Mouse (Mus musculus) midbrain, embryonic 16.5 days (tissue): Measurements from ENCODE around the gene Gpatch3. TPM values are rescaled to one million over a fixed set of nuclear protein-coding genes. Genes with fewer than 3 reads are reported as not detected.

ENCODE experiments used
- ATAC-seq: fragments of 200-750 bp; cut with Nextera tagmentation; 2 replicates; pipeline ENCODE4 v1.8.0; 2017; ENCODE audit warnings: moderate TSS enrichment
- H3K27ac ChIP-seq: fragments of 300-500 bp; sonication (generic); 2 replicates; pipeline ENCODE4 v1.5.1; 2014; ENCODE audit warnings: mild to moderate bottlenecking, low read length, mixed read lengths
- H3K27me3 ChIP-seq: fragments of 300-500 bp; sonication (generic); 2 replicates; pipeline ENCODE4 v1.6.1; 2014; ENCODE audit warnings: low read depth, low read length, mixed read lengths; ENCODE audit not compliant: control insufficient read depth, insufficient read depth
- H3K36me3 ChIP-seq: fragments of 300-500 bp; sonication (generic); 2 replicates; pipeline ENCODE4 v1.6.1; 2014; ENCODE audit warnings: mild to moderate bottlenecking, low read length, moderate library complexity, mixed read lengths; ENCODE audit not compliant: control insufficient read depth, insufficient read depth
- H3K4me1 ChIP-seq: fragments of 300-500 bp; sonication (generic); 2 replicates; pipeline ENCODE4 v1.6.1; 2014; ENCODE audit warnings: mild to moderate bottlenecking, low read length, mixed read lengths; ENCODE audit not compliant: control insufficient read depth, insufficient read depth
- H3K4me2 ChIP-seq: fragments of 300-500 bp; sonication (generic); 2 replicates; pipeline ENCODE4 v1.6.1; 2014; ENCODE audit warnings: mild to moderate bottlenecking, low read length, mixed read lengths
- H3K4me3 ChIP-seq: fragments of 300-500 bp; sonication (generic); 2 replicates; pipeline ENCODE4 v1.5.1; 2014; ENCODE audit warnings: low read depth, mild to moderate bottlenecking, low read length, moderate library complexity, mixed read lengths
- H3K9ac ChIP-seq: fragments of 300-500 bp; sonication (generic); 2 replicates; pipeline ENCODE4 v1.6.1; 2014; ENCODE audit warnings: low read depth, low read length, mixed read lengths
- H3K9me3 ChIP-seq: fragments of 300-500 bp; sonication (generic); replicated peaks from 2 replicates; pipeline ENCODE4 v1.6.1; 2014; ENCODE audit warnings: mild to moderate bottlenecking, low read length, mixed read lengths; ENCODE audit not compliant: control insufficient read depth, poor library complexity, severe bottlenecking
- WGBS: fragments of 180-500 bp; shearing (Covaris S2); extraction: QIAGEN DNeasy Blood & Tissue Kit; methylation state at CpG from one replicate; pipeline ENCODE4 v1.1.7; 2014; 5-methylcytosine and 5-hydroxymethylcytosine counted together
- polyA plus RNA-seq: library from polyadenylated mRNA; unstranded; fragments of >200 nt; fragmentation: Nextera tagmentation; extraction: Ambion mirVana; gene quantifications from 2 replicates; pipeline ENCODE4 v1.2.1, GENCODE M21; 2015

Gene Gpatch3
- polyA plus RNA-seq, 1 experiment from 2014 or later, result 6.5 TPM

DNA sequence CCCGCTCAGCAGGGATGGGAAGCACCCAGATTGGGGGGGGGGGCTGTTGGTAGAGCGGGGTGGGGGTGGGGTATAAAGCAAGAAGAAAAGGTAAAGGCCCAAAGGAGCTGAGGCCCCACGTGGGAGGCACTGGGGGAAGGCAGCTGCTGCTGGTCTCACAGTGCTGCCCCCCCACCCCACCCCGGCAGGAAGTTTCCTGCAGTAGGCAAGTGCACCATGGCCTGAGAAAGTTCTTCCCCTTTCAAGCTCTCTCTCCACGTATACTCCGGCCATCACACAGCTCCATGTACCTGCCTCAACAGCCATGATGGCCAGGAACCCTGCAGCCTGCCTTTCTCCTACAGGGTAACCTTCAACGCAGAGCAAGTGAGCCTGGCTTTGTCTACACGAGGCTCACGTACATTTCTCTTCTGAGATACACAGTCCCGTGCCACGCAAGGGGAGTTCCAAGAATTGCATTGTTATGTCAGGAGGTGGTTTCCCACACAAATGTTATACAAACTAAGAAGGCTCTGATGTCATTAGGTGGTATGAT lies 47.7 kb downstream of the Gpatch3 start:
- Histone ChIP-seq H3K36me3 (peaks cover 6% of the 10 kb centered on the region; the same call in 1 of the 2 replicates), H3K27me3 (no peaks in the 10 kb centered on the region), H3K9ac (no peak overlapping the region), H3K4me1 (no peaks in the 10 kb centered on the region), H3K4me2 (no peak overlapping the region), H3K4me3 (no peak overlapping the region), H3K9me3 (no peaks in the 10 kb centered on the region), H3K27ac (no peak overlapping the region)
- WGBS, result 87% methylated on average over 10 of the region's 11 CpGs
- no peak for ATAC-seq

DNA sequence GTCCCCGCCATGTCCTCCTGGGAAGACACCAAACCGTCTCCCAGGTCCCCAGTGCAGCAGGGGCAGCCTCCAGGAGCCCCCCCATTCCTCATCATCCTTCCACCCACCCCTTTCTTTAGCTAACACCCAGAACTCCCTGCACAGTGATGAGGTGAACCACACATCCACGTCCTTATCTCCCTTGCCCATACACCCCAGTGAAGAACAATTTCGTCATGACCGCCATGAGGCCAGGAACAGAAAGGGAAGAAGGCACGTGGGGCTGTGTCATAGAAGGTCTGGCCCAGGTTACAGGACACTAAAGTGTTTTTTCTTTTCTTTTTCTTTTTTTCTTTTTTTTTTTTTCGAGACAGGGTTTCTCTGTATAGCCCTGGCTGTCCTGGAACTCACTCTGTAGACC lies 50.3 kb downstream of the Gpatch3 start:
- no peak for ATAC-seq

DNA sequence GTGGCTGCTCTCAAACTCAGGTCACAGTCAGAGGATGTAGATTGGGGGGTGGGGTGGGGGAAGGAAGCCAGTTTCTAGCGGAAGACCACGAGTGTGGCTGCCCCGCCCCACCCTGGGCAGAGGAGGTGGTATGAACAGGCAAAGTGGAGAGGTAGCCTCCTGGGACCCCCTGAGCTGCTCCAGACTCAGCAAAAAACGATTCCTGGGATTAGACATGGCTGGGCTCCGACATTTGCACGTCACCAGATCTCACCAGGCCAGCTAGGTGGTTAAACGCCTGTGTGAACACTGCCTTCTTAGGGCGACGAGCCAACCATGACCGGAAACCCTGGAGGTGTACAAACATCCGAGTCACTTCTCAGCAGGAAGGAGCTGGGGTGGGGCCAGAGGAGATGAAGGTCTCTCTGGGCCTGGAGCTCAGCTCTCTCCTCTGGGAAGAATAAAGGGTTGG lies 51.1 kb downstream of the Gpatch3 start:
- peaks cover 5% of the 10 kb centered on the region for H3K4me1 ChIP-seq
- peaks cover 6% of the 10 kb centered on the region; the same call in 1 of the 2 replicates for H3K36me3 ChIP-seq
- WGBS, result 45% methylated on average over 11 of the region's 11 CpGs
- H3K9ac ChIP-seq, result no peak overlapping the region
- no peaks in the 10 kb centered on the region for H3K9me3 ChIP-seq
- no peaks in the 10 kb centered on the region for H3K27me3 ChIP-seq
- ATAC-seq, result no peak
- H3K4me3 ChIP-seq, result no peak overlapping the region
- no peak overlapping the region for H3K27ac ChIP-seq
- no peak overlapping the region for H3K4me2 ChIP-seq

More for the DNA sequence above, 50.3 kb downstream of the Gpatch3 start:
- Histone ChIP-seq H3K9me3 (no peaks in the 10 kb centered on the region), H3K4me2 (no peak overlapping the region), H3K36me3 (peaks cover 6% of the 10 kb centered on the region; the same call in 1 of the 2 replicates), H3K27ac (no peak overlapping the region), H3K27me3 (no peaks in the 10 kb centered on the region), H3K4me3 (no peak overlapping the region), H3K9ac (no peak overlapping the region), H3K4me1 (no peaks in the 10 kb centered on the region)
- WGBS, result 93% methylated on average over 7 of the region's 7 CpGs

- ATAC-seq, result no peak
- WGBS, result 37% methylated on average over 5 of the region's 5 CpGs
- peaks cover 8% of the 10 kb centered on the region for H3K4me1 ChIP-seq
- no peaks in the 10 kb centered on the region for H3K9me3 ChIP-seq
- H3K36me3 ChIP-seq, result peaks cover 6% of the 10 kb centered on the region; the same call in 1 of the 2 replicates
- no peak overlapping the region for H3K9ac ChIP-seq
- no peak overlapping the region for H3K27ac ChIP-seq
- H3K4me3 ChIP-seq, result no peak overlapping the region
- H3K4me2 ChIP-seq, result no peak overlapping the region
- no peaks in the 10 kb centered on the region for H3K27me3 ChIP-seq
Observed at GRCm38 (mm10) chr4:133626221-133626620, 51.7 kb downstream of the Gpatch3 start.

- H3K27me3 ChIP-seq, result no peaks in the 10 kb centered on the region
- 81% methylated on average over 9 of the region's 9 CpGs for WGBS
Observed at GRCm38 (mm10) chr4:133626621-133627020, 52.1 kb downstream of the Gpatch3 start.

GRCm38 (mm10) chr4:133627039-133627438 lies 52.5 kb downstream of the Gpatch3 start:
- Histone ChIP-seq H3K27ac (no peak overlapping the region), H3K4me1 (peaks cover 14% of the 10 kb centered on the region), H3K4me2 (no peak overlapping the region), H3K27me3 (no peaks in the 10 kb centered on the region), H3K4me3 (no peak overlapping the region), H3K9ac (no peak overlapping the region), H3K9me3 (no peaks in the 10 kb centered on the region), H3K36me3 (peaks cover 6% of the 10 kb centered on the region; the same call in 1 of the 2 replicates)
- no peak for ATAC-seq
- 89% methylated on average over 14 of the region's 14 CpGs for WGBS

More at GRCm38 (mm10) chr4:133626621-133627020, 52.1 kb downstream of the Gpatch3 start:
- Histone ChIP-seq H3K9ac (no peak overlapping the region), H3K4me3 (no peak overlapping the region), H3K27ac (no peak overlapping the region), H3K4me1 (peaks cover 10% of the 10 kb centered on the region), H3K4me2 (no peak overlapping the region), H3K36me3 (peaks cover 6% of the 10 kb centered on the region; the same call in 1 of the 2 replicates), H3K9me3 (no peaks in the 10 kb centered on the region)
- no peak for ATAC-seq

DNA sequence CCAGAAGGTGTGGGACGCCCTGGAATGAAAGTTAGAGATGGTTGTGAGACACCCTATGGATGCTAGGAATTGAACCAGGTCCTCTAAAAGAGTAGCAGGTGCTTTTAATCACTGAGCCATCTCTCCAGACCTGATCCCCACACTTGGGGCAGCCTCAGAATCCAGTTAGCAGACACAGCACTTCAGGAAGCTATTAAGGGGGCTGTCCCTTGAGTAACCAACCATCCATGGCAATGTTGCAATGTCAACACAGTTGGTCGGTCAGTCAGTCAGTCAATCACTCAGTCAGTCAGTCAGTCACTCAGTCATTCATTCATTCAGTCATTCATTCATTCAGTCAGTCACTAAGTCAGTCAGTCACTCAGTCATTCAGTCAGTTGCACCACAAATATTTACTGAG lies 54.0 kb downstream of the Gpatch3 start:
- H3K36me3 ChIP-seq, result peaks cover 6% of the 10 kb centered on the region; the same call in 1 of the 2 replicates
- no peak overlapping the region for H3K4me3 ChIP-seq
- no peak overlapping the region for H3K4me2 ChIP-seq
- H3K9me3 ChIP-seq, result no peaks in the 10 kb centered on the region
- peaks cover 19% of the 10 kb centered on the region for H3K4me1 ChIP-seq
- H3K27me3 ChIP-seq, result no peaks in the 10 kb centered on the region
- ATAC-seq, result no peak
- no peak overlapping the region for H3K9ac ChIP-seq
- 88% methylated on average over 2 of the region's 2 CpGs for WGBS
- H3K27ac ChIP-seq, result no peak overlapping the region

GRCm38 (mm10) chr4:133629191-133629590 lies 54.6 kb downstream of the Gpatch3 start:
- no peaks in the 10 kb centered on the region for H3K9me3 ChIP-seq
- H3K36me3 ChIP-seq, result peaks cover 6% of the 10 kb centered on the region; the same call in 1 of the 2 replicates
- H3K27ac ChIP-seq, result no peak overlapping the region
- no peaks in the 10 kb centered on the region for H3K27me3 ChIP-seq
- no peak overlapping the region for H3K4me2 ChIP-seq
- H3K9ac ChIP-seq, result no peak overlapping the region
- 85% methylated on average over 7 of the region's 7 CpGs for WGBS
- H3K4me3 ChIP-seq, result no peak overlapping the region
- H3K4me1 ChIP-seq, result peaks cover 22% of the 10 kb centered on the region
- ATAC-seq, result no peak

DNA sequence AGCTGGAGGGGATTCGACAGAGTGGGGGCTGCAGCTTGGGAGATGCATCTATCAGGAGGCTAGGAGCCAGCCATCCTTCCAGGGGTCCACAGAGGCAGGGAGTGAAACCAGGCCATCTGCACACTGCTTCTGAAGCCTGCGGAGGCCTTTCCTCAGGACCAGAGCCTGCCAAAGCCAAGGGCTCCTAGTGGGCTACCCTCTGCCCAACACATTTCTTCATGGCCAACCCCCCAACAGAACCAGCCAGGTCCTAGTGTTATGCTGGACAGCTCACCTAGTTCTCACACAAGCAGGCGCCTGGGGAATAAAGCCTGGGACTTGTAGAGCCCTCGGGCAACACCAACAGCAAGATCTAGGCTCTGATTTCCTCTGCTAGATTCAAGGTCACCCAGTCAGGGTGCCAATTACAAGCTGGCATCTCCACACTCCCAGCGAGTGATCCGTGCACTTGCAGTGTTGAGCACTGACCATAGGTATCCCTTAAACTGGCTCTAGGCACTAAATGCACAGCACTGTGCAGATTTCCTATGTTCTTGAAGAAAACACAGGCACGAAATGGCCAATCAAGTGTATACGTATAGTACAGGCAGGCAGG lies 55.9 kb downstream of the Gpatch3 start:
- Histone ChIP-seq H3K27ac (no peak overlapping the region), H3K27me3 (no peaks in the 10 kb centered on the region), H3K4me3 (no peak overlapping the region), H3K9me3 (no peaks in the 10 kb centered on the region), H3K4me2 (no peak overlapping the region), H3K4me1 (peaks cover 22% of the 10 kb centered on the region), H3K36me3 (peaks cover 5% of the 10 kb centered on the region; the same call in 1 of the 2 replicates), H3K9ac (no peak overlapping the region)
- no peak for ATAC-seq
- 89% methylated on average over 8 of the region's 8 CpGs for WGBS
